Mouse (Mus musculus): Measurements from ENCODE around the gene Aff1. TPM values are rescaled to one million over a fixed set of nuclear protein-coding genes. Genes with fewer than 3 reads are reported as not detected.

Gene Aff1
- polyA plus RNA-seq, 1 experiment from 2014 or later = 7.2 TPM

- ATAC-seq (ENCODE audit: insufficient read depth, low FRiP score, low read depth) = no peak
- no peak overlapping the region for H3K27ac ChIP-seq
- no peaks in the 10 kb centered on the region for H3K9me3 ChIP-seq
- no peaks in the 10 kb centered on the region; the same call in none of the 2 replicates for H3K36me3 ChIP-seq
- H3K4me3 ChIP-seq (replicated peaks) = no peak overlapping the region
- H3K4me2 ChIP-seq = no peak overlapping the region
- WGBS = 85% methylated on average over 6 of the region's 6 CpGs
- H3K9ac ChIP-seq = no peak overlapping the region
- H3K27me3 ChIP-seq (replicated peaks) = no peaks in the 10 kb centered on the region
- peaks cover 23% of the 10 kb centered on the region for H3K4me1 ChIP-seq
Measured at GRCm38 (mm10) chr5:103780836-103781235, 88.7 kb downstream of the Aff1 start.

GRCm38 (mm10) chr5:103783086-103783668 lies 91.0 kb downstream of the Aff1 start:
- no peak overlapping the region for H3K4me3 ChIP-seq (replicated peaks)
- no peak overlapping the region for H3K9ac ChIP-seq
- H3K9me3 ChIP-seq = no peaks in the 10 kb centered on the region
- H3K4me2 ChIP-seq = no peak overlapping the region
- H3K27me3 ChIP-seq (replicated peaks) = no peaks in the 10 kb centered on the region
- H3K4me1 ChIP-seq = peaks cover 16% of the 10 kb centered on the region; the same call in 1 of the 2 replicates
- WGBS = 76% methylated on average over 11 of the region's 11 CpGs
- no peak overlapping the region for H3K27ac ChIP-seq
- no peak for ATAC-seq (ENCODE audit: insufficient read depth, low FRiP score, low read depth)
- H3K36me3 ChIP-seq = peaks cover 3% of the 10 kb centered on the region

GRCm38 (mm10) chr5:103786096-103786495 lies 93.9 kb downstream of the Aff1 start:
- Histone ChIP-seq H3K9me3 (no peaks in the 10 kb centered on the region), H3K4me2 (no peak overlapping the region), H3K4me1 (0 out of 2 replicates have a peak, but pooled peaks cover 7% of the 10 kb centered on the region), H3K36me3 (peaks cover 3% of the 10 kb centered on the region), H3K27ac (no peak overlapping the region), H3K4me3 (replicated peaks) (no peak overlapping the region), H3K27me3 (replicated peaks) (no peaks in the 10 kb centered on the region), H3K9ac (no peak overlapping the region)
- 78% methylated on average over 10 of the region's 10 CpGs for WGBS
- no peak for ATAC-seq (ENCODE audit: insufficient read depth, low FRiP score, low read depth)

GRCm38 (mm10) chr5:103788476-103788875 lies 96.3 kb downstream of the Aff1 start:
- H3K36me3 ChIP-seq = peaks cover 3% of the 10 kb centered on the region
- H3K4me1 ChIP-seq = 0 out of 2 replicates have a peak, but pooled peaks cover 7% of the 10 kb centered on the region
- ATAC-seq (ENCODE audit: insufficient read depth, low FRiP score, low read depth) = no peak
- H3K4me2 ChIP-seq = no peak overlapping the region
- H3K27ac ChIP-seq = no peak overlapping the region
- 24% methylated on average over 6 of the region's 6 CpGs for WGBS
- H3K9ac ChIP-seq = no peak overlapping the region
- H3K27me3 ChIP-seq (replicated peaks) = no peaks in the 10 kb centered on the region
- H3K9me3 ChIP-seq = no peaks in the 10 kb centered on the region
- H3K4me3 ChIP-seq (replicated peaks) = no peak overlapping the region

- Histone ChIP-seq H3K9ac (no peak overlapping the region), H3K36me3 (peaks cover 3% of the 10 kb centered on the region), H3K27me3 (replicated peaks) (no peaks in the 10 kb centered on the region), H3K27ac (no peak overlapping the region), H3K4me2 (no peak overlapping the region), H3K4me1 (0 out of 2 replicates have a peak, but pooled peaks cover 7% of the 10 kb centered on the region), H3K4me3 (replicated peaks) (no peak overlapping the region), H3K9me3 (no peaks in the 10 kb centered on the region)
- WGBS = 35% methylated on average over 2 of the region's 2 CpGs
- ATAC-seq (ENCODE audit: insufficient read depth, low FRiP score, low read depth) = no peak
Measured at GRCm38 (mm10) chr5:103788976-103789375, 96.8 kb downstream of the Aff1 start.

GRCm38 (mm10) chr5:103789619-103790116 lies 97.5 kb downstream of the Aff1 start:
- H3K4me1 ChIP-seq = 0 out of 2 replicates have a peak, but pooled peaks cover 7% of the 10 kb centered on the region
- H3K9me3 ChIP-seq = no peaks in the 10 kb centered on the region
- no peak overlapping the region for H3K27ac ChIP-seq
- ATAC-seq (ENCODE audit: insufficient read depth, low FRiP score, low read depth) = no peak
- H3K36me3 ChIP-seq = peaks cover 3% of the 10 kb centered on the region
- 79% methylated on average over 9 of the region's 9 CpGs for WGBS
- no peaks in the 10 kb centered on the region for H3K27me3 ChIP-seq (replicated peaks)
- H3K4me3 ChIP-seq (replicated peaks) = no peak overlapping the region
- no peak overlapping the region for H3K9ac ChIP-seq
- no peak overlapping the region for H3K4me2 ChIP-seq

- WGBS = 79% methylated on average over 7 of the region's 7 CpGs
- H3K4me1 ChIP-seq = 0 out of 2 replicates have a peak, but pooled peaks cover 7% of the 10 kb centered on the region
- no peak; the same call in 1 of the 2 replicates for ATAC-seq (ENCODE audit: insufficient read depth, low FRiP score, low read depth)
- no peaks in the 10 kb centered on the region; the same call in 1 of the 2 replicates for H3K36me3 ChIP-seq
- no peak overlapping the region for H3K9ac ChIP-seq
- H3K9me3 ChIP-seq = no peaks in the 10 kb centered on the region
- H3K27me3 ChIP-seq (replicated peaks) = no peaks in the 10 kb centered on the region
- no peak overlapping the region for H3K4me3 ChIP-seq (replicated peaks)
- H3K4me2 ChIP-seq = no peak overlapping the region
- H3K27ac ChIP-seq = no peak overlapping the region
Measured at GRCm38 (mm10) chr5:103791741-103792140, 99.6 kb downstream of the Aff1 start.

GRCm38 (mm10) chr5:103795121-103795520 lies 102.9 kb downstream of the Aff1 start:
- Histone ChIP-seq H3K27me3 (replicated peaks) (no peaks in the 10 kb centered on the region), H3K4me2 (no peak overlapping the region), H3K4me3 (replicated peaks) (no peak overlapping the region), H3K36me3 (no peaks in the 10 kb centered on the region; the same call in 1 of the 2 replicates), H3K9ac (no peak overlapping the region), H3K9me3 (no peaks in the 10 kb centered on the region), H3K4me1 (no peaks in the 10 kb centered on the region), H3K27ac (no peak overlapping the region)
- WGBS = 93% methylated on average over 5 of the region's 5 CpGs
- no peak for ATAC-seq (ENCODE audit: insufficient read depth, low FRiP score, low read depth)

GRCm38 (mm10) chr5:103796035-103796434 lies 103.9 kb downstream of the Aff1 start:
- H3K4me1 ChIP-seq = no peaks in the 10 kb centered on the region
- H3K9me3 ChIP-seq = no peaks in the 10 kb centered on the region
- no peak for ATAC-seq (ENCODE audit: insufficient read depth, low FRiP score, low read depth)
- H3K4me3 ChIP-seq (replicated peaks) = no peak overlapping the region
- no peak overlapping the region for H3K27ac ChIP-seq
- H3K27me3 ChIP-seq (replicated peaks) = no peaks in the 10 kb centered on the region
- 76% methylated on average over 3 of the region's 3 CpGs for WGBS
- H3K9ac ChIP-seq = no peak overlapping the region
- no peak overlapping the region for H3K4me2 ChIP-seq
- no peaks in the 10 kb centered on the region; the same call in 1 of the 2 replicates for H3K36me3 ChIP-seq

- WGBS = 78% methylated on average over 10 of the region's 10 CpGs
- ATAC-seq (ENCODE audit: insufficient read depth, low FRiP score, low read depth) = no peak
- Histone ChIP-seq H3K9ac (no peak overlapping the region), H3K4me2 (no peak overlapping the region), H3K27ac (no peak overlapping the region), H3K27me3 (replicated peaks) (no peaks in the 10 kb centered on the region), H3K9me3 (no peaks in the 10 kb centered on the region), H3K36me3 (no peaks in the 10 kb centered on the region), H3K4me3 (replicated peaks) (no peak overlapping the region), H3K4me1 (no peaks in the 10 kb centered on the region)
Measured at GRCm38 (mm10) chr5:103797774-103798173, 105.6 kb downstream of the Aff1 start.

- Histone ChIP-seq H3K4me3 (replicated peaks) (no peak overlapping the region), H3K9me3 (no peaks in the 10 kb centered on the region), H3K4me2 (no peak overlapping the region), H3K27me3 (replicated peaks) (no peaks in the 10 kb centered on the region), H3K4me1 (peaks cover 5% of the 10 kb centered on the region; the same call in 1 of the 2 replicates), H3K9ac (no peak overlapping the region), H3K36me3 (no peaks in the 10 kb centered on the region), H3K27ac (no peak overlapping the region)
- WGBS = 68% methylated on average over 3 of the region's 3 CpGs
- no peak for ATAC-seq (ENCODE audit: insufficient read depth, low FRiP score, low read depth)
Measured at GRCm38 (mm10) chr5:103799438-103799837, 107.3 kb downstream of the Aff1 start.

GRCm38 (mm10) chr5:103800009-103800408 lies 107.8 kb downstream of the Aff1 start:
- no peaks in the 10 kb centered on the region for H3K27me3 ChIP-seq (replicated peaks)
- no peak overlapping the region for H3K9ac ChIP-seq
- no peak overlapping the region for H3K27ac ChIP-seq
- no peaks in the 10 kb centered on the region for H3K9me3 ChIP-seq
- H3K36me3 ChIP-seq = no peaks in the 10 kb centered on the region
- ATAC-seq (ENCODE audit: insufficient read depth, low FRiP score, low read depth) = no peak
- H3K4me2 ChIP-seq = no peak overlapping the region
- H3K4me3 ChIP-seq (replicated peaks) = no peak overlapping the region
- H3K4me1 ChIP-seq = peaks cover 5% of the 10 kb centered on the region; the same call in 1 of the 2 replicates
- WGBS = 62% methylated on average over 5 of the region's 5 CpGs

All from stomach, embryonic 15.5 days (tissue).